ENCODE assay signal across 9 mouse cellular contexts in the genomic region with DNA sequence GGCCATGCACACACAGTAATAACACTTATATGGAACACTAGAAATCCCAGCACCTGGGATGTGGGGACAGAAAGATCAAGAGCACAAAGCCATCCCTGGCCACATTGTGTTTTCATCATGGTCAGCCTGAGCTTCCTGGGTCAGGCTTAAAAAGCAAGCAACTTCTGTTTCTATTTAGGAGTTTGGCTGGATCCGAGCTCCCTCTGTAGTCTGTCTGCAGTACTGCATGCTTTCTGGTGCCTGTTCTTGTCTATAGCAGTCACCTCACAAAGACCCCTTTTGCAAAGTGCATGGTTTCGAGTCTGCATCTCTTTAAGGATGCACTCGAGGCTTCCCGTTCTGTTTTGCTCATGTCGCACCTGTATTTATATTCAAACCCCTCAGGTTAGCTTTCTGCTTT.
A peak's percentile ranks its signal among the peaks of the same experiment; 100 is the strongest.
DNase-seq lines count a peak whose midpoint lies in the region; ATAC-seq and TF ChIP-seq lines count a peak whose summit lies in the region.
"Had no signal": no experiment of that assay in that cellular context is flagged by ENCODE, and none has a peak within 500 bp of the region (broad histone marks: within the 10 kb centered on the region; RNA-seq: fewer than 3 reads in every experiment).

No protein-coding gene starts in this region.

- H3K9ac ChIP-seq in ES-E14 (ENCODE audit: insufficient read depth, low read depth, low read length, poor library complexity, severe bottlenecking), result no peak overlapping the region
- H3K9ac ChIP-seq in liver, postnatal 0 days (replicated peaks), result no peak overlapping the region

- TF ChIP-seq CTCF in liver, postnatal 0 days (IDR thresholded peaks at IDR 0.05; ENCODE audit: low read depth), result peak; percentile 51

- no peak for ATAC-seq in liver, postnatal 0 days

- DNase-seq in kidney, adult 18-20 months, result peak; percentile 14
- no peak for DNase-seq in kidney, adult 11 months
- peak; percentile 52 for DNase-seq in B cell, adult 2 months
- peak; percentile 64 for DNase-seq in ES-E14 (ENCODE audit: low read depth, low spot score)
- peak; percentile 30 for DNase-seq in liver, postnatal 0 days
- DNase-seq in urinary bladder, adult 2 months (ENCODE audit: low spot score), result no peak
- DNase-seq in gastrocnemius, postnatal 4 days (ENCODE audit: low spot score in 2 of 2), result no peak
- no peak for DNase-seq in cerebellum, adult 11-12 months

- no peaks in the 10 kb centered on the region for H3K27me3 ChIP-seq in liver, postnatal 0 days (ENCODE audit: insufficient read depth, low read length)

- H3K4me3 ChIP-seq in ES-E14 (ENCODE audit: insufficient read depth in 1 of 2, low read depth in 1 of 2, low read length in 2 of 2, poor library complexity in 1 of 2, severe bottlenecking in 1 of 2), result no peak overlapping the region
- no peak overlapping the region for H3K4me3 ChIP-seq in liver, postnatal 0 days (ENCODE audit: low read depth, low read length)
- H3K4me3 ChIP-seq: myocyte had no signal

- peaks cover 0 to 3% of the 10 kb centered on the region in 2 experiments; a peak in 1 of 4 replicates for H3K4me1 ChIP-seq in ES-E14 (ENCODE audit: control insufficient read depth in 2 of 2, insufficient read depth in 2 of 2, low read length in 2 of 2, poor library complexity in 1 of 2)
- H3K4me1 ChIP-seq in liver, postnatal 0 days (ENCODE audit: insufficient read depth), result no peaks in the 10 kb centered on the region

- in situ Hi-C loops in ES-E14 (cut with MboI; ENCODE audit: low sequenced_read_pairs in 2 of 2, unreplicated experiment in 2 of 2), result no loop called here

- H3K4me2 ChIP-seq in liver, postnatal 0 days (ENCODE audit: low read depth, low read length), result no peak overlapping the region

- H3K27ac ChIP-seq in ES-E14 (ENCODE audit: insufficient read depth, low read depth, low read length, poor library complexity, severe bottlenecking), result no peak overlapping the region
- no peak overlapping the region for H3K27ac ChIP-seq in liver, postnatal 0 days (ENCODE audit: low read depth)

- no peaks in the 10 kb centered on the region for H3K36me3 ChIP-seq in ES-E14 (ENCODE audit: control insufficient read depth, insufficient read depth, low read length, poor library complexity, severe bottlenecking)
- H3K36me3 ChIP-seq in liver, postnatal 0 days (replicated peaks; ENCODE audit: insufficient read depth, low read length), result no peaks in the 10 kb centered on the region

- no peaks in the 10 kb centered on the region for H3K9me3 ChIP-seq in ES-E14 (ENCODE audit: control insufficient read depth, insufficient read depth, low read depth, low read length)
- H3K9me3 ChIP-seq in liver, postnatal 0 days (ENCODE audit: low read length), result no peaks in the 10 kb centered on the region

- no peak for TF ChIP-seq EP300 in liver, postnatal 0 days (IDR thresholded peaks at IDR 0.05; ENCODE audit: low read depth)

- WGBS in liver, postnatal 0 days (ENCODE audit: insufficient replicate concordance), result 36% methylated on average over 5 of the region's 5 CpGs

TF ChIP-seq in ES-E14, 5 proteins besides CTCF, POLR2A, EP300 and RAD21:
- no peak for TF ChIP-seq MAFK (IDR thresholded peaks at IDR 0.05; ENCODE audit: insufficient read depth, low read depth, low read length)
- no peak for TF ChIP-seq HCFC1 (IDR thresholded peaks at IDR 0.05; ENCODE audit: borderline replicate concordance, insufficient read depth, low read length)
- TF ChIP-seq ZC3H11A (IDR thresholded peaks at IDR 0.05; ENCODE audit: borderline replicate concordance, low read depth, low read length), result no peak
- no peak for TF ChIP-seq ZNF384 (IDR thresholded peaks at IDR 0.05; ENCODE audit: low read depth, low read length)
- no peak for TF ChIP-seq CHD2 (IDR thresholded peaks at IDR 0.05; ENCODE audit: low read depth, low read length)

Comparison
In these comparisons a context has a peak if more than half of its experiments do, and no peak if none do; other contexts are left out.
1. DNase-seq: peak in kidney, adult 18-20 months (single experiment), B cell, adult 2 months (2 of 2), ES-E14 (single experiment) and liver, postnatal 0 days (single experiment); none in kidney, adult 11 months (single experiment), urinary bladder, adult 2 months (single experiment), gastrocnemius, postnatal 4 days (0 of 2) and cerebellum, adult 11-12 months (single experiment).